Mouse (Mus musculus) neural tube, embryonic 11.5 days (tissue): ENCODE results near the gene Trim17. TPM values are rescaled to one million over a fixed set of nuclear protein-coding genes. Genes with fewer than 3 reads are reported as not detected.

Experiments used
- ATAC-seq: fragments of 200-750 bp; cut with Nextera tagmentation; 2 replicates; pipeline ENCODE4 v1.8.0; 2017; ENCODE audit warnings: moderate number of reproducible peaks, mild to moderate bottlenecking, moderate TSS enrichment, moderate library complexity; ENCODE audit not compliant: insufficient read depth, low FRiP score, low TSS enrichment
- DNase-seq: peaks from one replicate; pipeline ENCODE4 v3.0.0-alpha.2; 2015; ENCODE audit warnings: low spot score
- H3K27ac ChIP-seq: fragments of 300-500 bp; sonication (generic); 2 replicates; pipeline ENCODE4 v1.5.1; 2014; ENCODE audit warnings: low read depth, mild to moderate bottlenecking, low read length
- H3K27me3 ChIP-seq: fragments of 300-500 bp; sonication (generic); 2 replicates; pipeline ENCODE4 v1.6.1; 2014; ENCODE audit warnings: mild to moderate bottlenecking, low read length, mixed read lengths; ENCODE audit not compliant: control insufficient read depth, insufficient read depth
- H3K36me3 ChIP-seq: fragments of 300-500 bp; sonication (generic); 2 replicates; pipeline ENCODE4 v1.6.1; 2014; ENCODE audit warnings: mild to moderate bottlenecking, low read length, moderate library complexity, mixed read lengths; ENCODE audit not compliant: control insufficient read depth, insufficient read depth
- H3K4me1 ChIP-seq: fragments of 300-500 bp; sonication (generic); 2 replicates; pipeline ENCODE4 v1.6.1; 2014; ENCODE audit warnings: low read length, mixed read lengths; ENCODE audit not compliant: control insufficient read depth, insufficient read depth
- H3K4me2 ChIP-seq: fragments of 300-500 bp; sonication (generic); 2 replicates; pipeline ENCODE4 v1.6.1; 2014; ENCODE audit warnings: low read depth, mild to moderate bottlenecking, moderate library complexity
- H3K4me3 ChIP-seq: fragments of 300-500 bp; sonication (generic); 2 replicates; pipeline ENCODE4 v1.5.1; 2014; ENCODE audit warnings: low read depth, low read length
- H3K9ac ChIP-seq: fragments of 300-500 bp; sonication (generic); 2 replicates; pipeline ENCODE4 v1.6.1; 2014; ENCODE audit warnings: mild to moderate bottlenecking, low read length
- H3K9me3 ChIP-seq: fragments of 300-500 bp; sonication (generic); 2 replicates; pipeline ENCODE4 v1.6.1; 2016; ENCODE audit warnings: low read length; ENCODE audit not compliant: control insufficient read depth
- whole genome bisulfite sequencing: fragments of 180-500 bp; shearing (Covaris S2); extraction: QIAGEN DNeasy Blood & Tissue Kit; methylation state at CpG from one replicate; pipeline ENCODE4 v1.1.7; 2014; 5-methylcytosine and 5-hydroxymethylcytosine counted together
- polyA plus RNA-seq: library from polyadenylated mRNA; unstranded; fragments of >200 nt; fragmentation: Nextera tagmentation; extraction: Ambion mirVana; gene quantifications from 2 replicates; pipeline ENCODE4 v1.2.1, GENCODE M21; 2014

Gene Trim17
- polyA plus RNA-seq, 1 experiment from 2014 or later = 0.88 TPM

DNA sequence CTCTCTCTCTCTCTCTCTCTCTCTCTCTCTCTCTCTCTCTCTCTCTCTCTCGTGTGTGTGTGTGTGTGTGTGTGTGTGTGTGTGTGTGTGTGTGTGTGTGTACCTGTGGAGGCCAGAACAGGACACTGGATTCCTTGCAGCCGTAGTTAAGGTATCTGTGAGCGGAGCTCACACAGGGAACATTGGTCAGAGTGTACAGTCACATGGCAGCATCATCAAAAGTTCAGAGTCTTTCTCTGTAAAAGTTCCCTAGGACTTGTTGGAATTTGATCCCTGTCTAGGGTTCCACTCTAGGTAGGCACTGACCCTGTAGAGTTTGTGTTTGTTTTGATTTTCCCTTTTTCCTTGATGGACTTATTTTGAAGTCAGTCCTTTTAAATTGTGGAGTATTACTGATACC, 27.8 kb upstream of the Trim17 start:
- H3K4me3 ChIP-seq = no peak overlapping the region
- H3K9me3 ChIP-seq = no peaks in the 10 kb centered on the region
- 80% methylated on average over 2 of the region's 3 CpGs for WGBS
- ATAC-seq (no peak), DNase-seq (no peak)
- H3K4me1 ChIP-seq = no peaks in the 10 kb centered on the region
- no peak overlapping the region for H3K9ac ChIP-seq
- H3K27ac ChIP-seq = no peak overlapping the region
- H3K27me3 ChIP-seq = no peaks in the 10 kb centered on the region
- H3K4me2 ChIP-seq = no peak overlapping the region
- H3K36me3 ChIP-seq = peaks cover 2% of the 10 kb centered on the region; the same call in 1 of the 2 replicates

DNA sequence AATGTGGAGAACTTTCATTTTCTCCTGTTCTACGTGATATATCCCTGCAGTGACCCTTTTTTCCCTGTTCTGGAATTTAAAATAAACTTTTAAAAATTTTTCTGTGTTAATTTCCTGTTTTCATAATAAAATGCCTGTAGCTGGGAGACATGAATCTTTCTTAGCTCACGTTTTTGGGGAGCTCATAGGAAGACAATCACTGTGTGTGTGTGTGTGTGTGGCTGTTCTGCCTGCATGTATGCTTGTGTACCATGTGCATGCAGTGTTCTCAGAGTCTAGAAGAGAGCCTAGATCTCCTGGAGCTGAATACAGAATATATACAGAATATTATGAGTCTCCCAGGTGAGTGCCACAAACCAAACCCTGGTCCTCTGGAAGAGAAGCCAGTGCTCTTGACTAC, 27.4 kb upstream of the Trim17 start:
- ATAC-seq = no peak
- Histone ChIP-seq H3K9me3 (no peaks in the 10 kb centered on the region), H3K4me3 (no peak overlapping the region), H3K27me3 (no peaks in the 10 kb centered on the region), H3K27ac (no peak overlapping the region), H3K9ac (no peak overlapping the region), H3K4me2 (no peak overlapping the region), H3K36me3 (peaks cover 3% of the 10 kb centered on the region), H3K4me1 (no peaks in the 10 kb centered on the region)
- no peak for DNase-seq
- WGBS = 75% methylated on average over 2 of the region's 2 CpGs

DNA sequence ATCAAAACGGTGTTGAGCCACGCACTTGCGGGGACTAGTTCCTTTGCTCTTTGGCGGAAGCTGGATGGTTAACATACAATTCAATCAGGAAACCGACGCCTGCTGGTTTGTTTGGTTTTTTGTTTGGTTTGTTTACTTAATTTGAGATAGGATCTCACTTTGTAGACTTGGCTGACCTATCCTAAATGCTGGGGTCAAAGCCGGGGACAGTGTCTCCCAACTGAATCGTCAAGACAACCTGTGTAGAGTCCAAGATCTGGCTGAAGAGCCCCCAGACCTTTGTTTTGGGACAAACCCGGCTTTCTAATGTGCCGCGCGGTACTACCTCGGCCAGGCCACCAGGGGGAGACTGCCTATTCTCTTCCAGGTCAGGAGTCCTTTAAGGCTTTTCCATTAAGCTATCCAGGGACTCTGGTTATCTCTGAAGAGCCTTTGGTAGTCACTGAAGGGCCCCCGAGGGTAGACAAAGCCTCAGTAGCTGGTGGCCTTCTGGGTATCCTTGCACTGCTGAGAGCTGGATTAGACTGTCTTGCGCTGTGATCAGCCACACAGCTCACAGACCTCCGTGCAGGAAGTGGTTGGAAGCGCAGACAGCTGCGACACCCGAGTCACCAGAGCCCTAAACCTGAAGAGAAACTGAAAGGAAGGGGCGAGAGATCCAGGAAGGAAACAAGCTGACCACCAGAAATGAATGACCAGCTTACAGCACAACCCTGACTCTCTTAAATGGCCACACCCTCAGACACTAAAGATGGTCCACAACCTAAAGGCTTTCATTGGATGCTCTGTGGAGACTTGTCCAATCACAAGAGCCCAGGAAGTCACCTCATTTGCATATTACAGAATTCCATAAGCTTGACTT, 26.5 kb upstream of the Trim17 start:
- WGBS = 40% methylated on average over 20 of the region's 20 CpGs
- ATAC-seq (peak; percentile 65), DNase-seq (peak; percentile 80)
- H3K36me3 ChIP-seq = peaks cover 10% of the 10 kb centered on the region
- H3K27ac ChIP-seq = 0 out of 2 replicates have a peak overlapping the region, but pooled peaks have one; percentile 17
- H3K4me1 ChIP-seq = no peaks in the 10 kb centered on the region
- H3K9me3 ChIP-seq = no peaks in the 10 kb centered on the region
- H3K4me2 ChIP-seq = peak overlapping the region; percentile 25
- no peak overlapping the region for H3K9ac ChIP-seq
- no peaks in the 10 kb centered on the region for H3K27me3 ChIP-seq
- no peak overlapping the region for H3K4me3 ChIP-seq

DNA sequence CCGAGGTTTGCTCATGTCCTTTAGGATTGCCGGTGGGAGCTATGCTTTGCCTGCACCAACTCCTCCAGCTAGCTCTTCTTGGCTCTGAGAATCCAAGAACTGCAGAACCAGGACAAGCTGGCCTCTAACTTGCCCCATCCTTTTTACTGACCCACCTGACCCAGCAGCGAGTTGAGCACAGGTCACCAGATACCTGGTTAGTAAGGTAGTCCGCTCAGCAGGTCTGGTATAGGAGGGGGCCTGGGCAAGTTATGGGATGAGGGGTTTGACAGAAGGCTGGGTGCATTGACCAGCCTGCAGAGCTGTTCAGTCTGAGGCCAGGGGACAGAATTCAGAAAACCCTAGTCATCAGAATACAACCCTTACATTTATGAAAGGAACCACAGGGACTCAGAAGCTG, 25.4 kb upstream of the Trim17 start:
- Histone ChIP-seq H3K9ac (no peak overlapping the region), H3K36me3 (peaks cover 12% of the 10 kb centered on the region), H3K4me1 (no peaks in the 10 kb centered on the region), H3K9me3 (no peaks in the 10 kb centered on the region), H3K27ac (no peak overlapping the region), H3K27me3 (no peaks in the 10 kb centered on the region), H3K4me3 (no peak overlapping the region), H3K4me2 (no peak overlapping the region)
- WGBS = 86% methylated on average over 3 of the region's 4 CpGs
- no peak for ATAC-seq
- DNase-seq = no peak

DNA sequence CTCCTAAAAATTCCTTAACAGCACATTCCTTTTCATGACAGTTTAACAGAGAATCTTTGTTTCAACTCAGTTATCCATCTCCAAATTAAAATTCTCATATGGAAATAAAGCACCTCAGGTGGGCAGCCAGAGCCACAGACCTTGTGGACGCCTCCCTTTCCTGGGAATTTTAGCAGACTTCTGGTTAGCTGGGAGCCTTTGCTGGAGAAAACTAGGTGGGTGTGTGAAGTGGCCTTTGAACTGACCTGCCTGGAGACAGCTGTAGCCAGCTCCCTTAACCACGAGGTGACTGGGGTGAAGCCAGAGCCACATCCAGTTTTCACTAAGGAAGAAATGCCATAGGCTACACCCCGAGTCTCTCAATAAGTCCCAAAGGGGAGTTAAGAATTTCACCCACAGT, 24.8 kb upstream of the Trim17 start:
- Histone ChIP-seq H3K27ac (no peak overlapping the region), H3K27me3 (no peaks in the 10 kb centered on the region), H3K9me3 (no peaks in the 10 kb centered on the region), H3K4me1 (no peaks in the 10 kb centered on the region), H3K9ac (no peak overlapping the region), H3K36me3 (peaks cover 12% of the 10 kb centered on the region), H3K4me3 (no peak overlapping the region), H3K4me2 (no peak overlapping the region)
- WGBS = 70% methylated on average over 3 of the region's 3 CpGs
- ATAC-seq = no peak
- no peak for DNase-seq

DNA sequence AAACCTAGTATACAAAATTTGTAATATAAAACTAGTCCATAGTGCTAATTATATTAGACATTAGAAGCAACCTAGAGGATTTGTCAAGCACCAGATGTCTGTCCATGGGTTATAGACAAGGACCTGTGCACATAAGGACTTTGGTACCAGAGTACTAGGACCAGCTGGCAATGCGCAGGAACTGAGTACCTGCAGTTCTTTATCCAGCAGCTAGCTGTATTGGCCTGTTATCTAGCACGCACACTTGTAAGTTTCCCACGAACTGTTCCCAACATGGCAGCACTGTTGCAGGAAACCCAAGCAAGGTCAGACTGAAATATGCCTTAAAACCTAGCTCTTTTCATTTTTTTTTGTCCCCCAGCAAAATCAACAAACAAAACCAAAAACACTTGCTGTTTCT, 24.2 kb upstream of the Trim17 start:
- Histone ChIP-seq H3K4me3 (no peak overlapping the region), H3K9me3 (no peaks in the 10 kb centered on the region), H3K27ac (no peak overlapping the region), H3K4me1 (no peaks in the 10 kb centered on the region), H3K4me2 (no peak overlapping the region), H3K9ac (no peak overlapping the region), H3K36me3 (peaks cover 12% of the 10 kb centered on the region), H3K27me3 (no peaks in the 10 kb centered on the region)
- DNase-seq = no peak
- ATAC-seq = no peak
- WGBS = 97% methylated on average over 3 of the region's 3 CpGs

DNA sequence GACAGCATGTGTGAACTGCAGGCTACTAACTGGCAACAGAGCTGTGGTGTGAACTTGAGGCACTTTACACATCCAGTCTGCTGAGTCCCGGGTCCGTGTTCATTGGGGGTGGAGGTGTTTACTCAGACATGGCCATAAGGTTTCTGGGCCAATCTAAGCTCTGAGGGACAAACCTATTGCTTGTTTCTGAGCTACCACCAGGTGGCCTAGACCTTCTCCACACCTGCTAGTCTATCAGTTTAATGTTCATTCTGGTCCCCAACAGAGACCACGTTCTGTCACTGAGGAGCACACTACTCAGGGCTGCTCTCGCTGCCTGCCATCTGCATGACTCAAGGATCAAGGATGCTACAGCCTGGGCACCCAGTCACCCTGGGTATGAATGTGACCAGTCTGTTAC, 22.9 kb upstream of the Trim17 start:
- H3K9ac ChIP-seq = no peak overlapping the region
- DNase-seq (no peak), ATAC-seq (no peak)
- H3K4me2 ChIP-seq = no peak overlapping the region
- H3K4me3 ChIP-seq = no peak overlapping the region
- peaks cover 14% of the 10 kb centered on the region for H3K36me3 ChIP-seq
- WGBS = 78% methylated on average over 4 of the region's 4 CpGs
- no peaks in the 10 kb centered on the region for H3K27me3 ChIP-seq
- no peak overlapping the region for H3K27ac ChIP-seq
- H3K4me1 ChIP-seq = no peaks in the 10 kb centered on the region; the same call in 1 of the 2 replicates
- H3K9me3 ChIP-seq = no peaks in the 10 kb centered on the region

DNA sequence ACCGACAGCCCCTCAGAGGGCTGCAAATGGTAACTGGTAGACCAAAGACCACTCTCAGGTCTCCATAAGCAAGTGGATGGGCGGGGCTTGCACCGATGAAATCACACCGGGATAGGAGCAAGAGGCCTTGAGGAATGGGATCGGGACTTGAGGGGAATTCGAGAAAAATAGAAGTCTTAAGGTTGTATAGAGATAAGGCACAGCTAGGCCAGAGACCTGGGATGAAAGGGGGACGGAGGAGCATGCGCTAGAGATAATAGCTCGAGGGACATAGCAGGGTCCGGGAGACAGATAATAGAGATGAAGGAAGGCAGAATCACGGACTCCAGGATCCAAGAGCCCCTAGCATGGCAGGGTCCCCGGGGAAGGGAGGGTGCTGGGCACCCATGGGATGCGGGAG, 16.6 kb upstream of the Trim17 start:
- H3K9me3 ChIP-seq = no peaks in the 10 kb centered on the region
- H3K4me1 ChIP-seq = peaks cover 6% of the 10 kb centered on the region
- WGBS = 2% methylated on average over 13 of the region's 13 CpGs
- no peak; the same call in 1 of the 2 replicates for ATAC-seq
- peak overlapping the region; percentile 71 for H3K27ac ChIP-seq
- H3K4me2 ChIP-seq = peak overlapping the region; percentile 91
- H3K36me3 ChIP-seq = peaks cover 6% of the 10 kb centered on the region; the same call in 1 of the 2 replicates
- H3K9ac ChIP-seq = peak overlapping the region; percentile 95
- DNase-seq = peak; percentile 45
- peak overlapping the region; percentile 93 for H3K4me3 ChIP-seq
- no peaks in the 10 kb centered on the region for H3K27me3 ChIP-seq
